Mouse (Mus musculus) lung, adult 2 months (tissue): ENCODE measurements around the gene Tspan4.

Experiments used
- CTCF ChIP-seq: fragments of 200-500 bp; IDR thresholded peaks from 2 replicates; pipeline ENCODE4 v1.5.1; 2011; ENCODE audit warnings: mild to moderate bottlenecking, low read length, control low read depth; ENCODE audit not compliant: insufficient read depth
- POLR2A ChIP-seq: fragments of 200-500 bp; IDR thresholded peaks from 2 replicates; pipeline ENCODE4 v1.6.1; 2011; ENCODE audit warnings: low read depth, mild to moderate bottlenecking, control low read depth, low read length, borderline replicate concordance; ENCODE audit errors: extremely low read depth

- TF ChIP-seq POLR2A (no peak), CTCF (no peak)
These were observed 42.8 kb upstream of the Tspan4 start for GRCm38 (mm10) chr7:141432186-141432611.
